Mouse (Mus musculus): ENCODE data around the gene Avpr1a. TPM values are rescaled to one million over a fixed set of nuclear protein-coding genes. Genes with fewer than 3 reads are reported as not detected.

The Avpr1a gene
- 0.47 and 0.49 TPM in 2 replicates for polyA plus RNA-seq (2014; fragmentation: Nextera tagmentation; extraction: Ambion mirVana)

GRCm38 (mm10) chr10:122447861-122448716 lies at the start of gene Avpr1a:
Gene Avpr1a (plus strand): TSS chr10:122448499.
- H3K4me1 ChIP-seq (ENCODE audit: control insufficient read depth, insufficient read depth, low read length) = no peaks in the 10 kb centered on the region; the same call in 1 of the 2 replicates
- WGBS = 6% methylated on average over 34 of the region's 34 CpGs
- H3K27me3 ChIP-seq (ENCODE audit: control insufficient read depth, insufficient read depth, low read length) = peaks cover 29% of the 10 kb centered on the region
- H3K9ac ChIP-seq (ENCODE audit: low read length) = no peak within 1 kb of the TSS
- H3K36me3 ChIP-seq (ENCODE audit: control insufficient read depth, insufficient read depth, low read length) = no peaks in the 10 kb centered on the region
- peak within 1 kb of the TSS; percentile 36 for H3K4me3 ChIP-seq (ENCODE audit: low read depth, low read length)
- H3K27ac ChIP-seq (replicated peaks; ENCODE audit: low read depth, low read length) = no peak within 1 kb of the TSS
- H3K9me3 ChIP-seq (ENCODE audit: control insufficient read depth, low read length) = no peaks in the 10 kb centered on the region
- H3K4me2 ChIP-seq (ENCODE audit: low read depth, severe bottlenecking) = peak within 1 kb of the TSS; percentile 86
- ATAC-seq (ENCODE audit: insufficient number of reproducible peaks, low FRiP score, low TSS enrichment, low read depth) (peak; percentile 35), DNase-seq (ENCODE audit: low spot score) (peak; percentile 54)

GRCm38 (mm10) chr10:122402270-122402669 lies 46.0 kb upstream of the Avpr1a start:
- Histone ChIP-seq H3K27me3 (ENCODE audit: control insufficient read depth, insufficient read depth, low read length) (no peaks in the 10 kb centered on the region), H3K27ac (replicated peaks; ENCODE audit: low read depth, low read length) (no peak overlapping the region), H3K9me3 (ENCODE audit: control insufficient read depth, low read length) (no peaks in the 10 kb centered on the region), H3K9ac (ENCODE audit: low read length) (no peak overlapping the region), H3K4me2 (ENCODE audit: low read depth, severe bottlenecking) (no peak overlapping the region), H3K4me1 (ENCODE audit: control insufficient read depth, insufficient read depth, low read length) (no peaks in the 10 kb centered on the region), H3K4me3 (ENCODE audit: low read depth, low read length) (no peak overlapping the region), H3K36me3 (ENCODE audit: control insufficient read depth, insufficient read depth, low read length) (no peaks in the 10 kb centered on the region)
- ATAC-seq (ENCODE audit: insufficient number of reproducible peaks, low FRiP score, low TSS enrichment, low read depth) = no peak
- no peak for DNase-seq (ENCODE audit: low spot score)
- 50% methylated on average over 1 of the region's 1 CpGs for WGBS

- 41% methylated on average over 6 of the region's 6 CpGs for WGBS
Observed at GRCm38 (mm10) chr10:122406333-122406732, 42.0 kb upstream of the Avpr1a start.

GRCm38 (mm10) chr10:122408697-122409409 lies 39.4 kb upstream of the Avpr1a start:
- H3K27ac ChIP-seq (replicated peaks; ENCODE audit: low read depth, low read length) = no peak overlapping the region
- no peak for ATAC-seq (ENCODE audit: insufficient number of reproducible peaks, low FRiP score, low TSS enrichment, low read depth)
- H3K4me1 ChIP-seq (ENCODE audit: control insufficient read depth, insufficient read depth, low read length) = no peaks in the 10 kb centered on the region
- no peak overlapping the region for H3K4me2 ChIP-seq (ENCODE audit: low read depth, severe bottlenecking)
- no peak overlapping the region for H3K4me3 ChIP-seq (ENCODE audit: low read depth, low read length)
- 88% methylated on average over 7 of the region's 7 CpGs for WGBS
- no peaks in the 10 kb centered on the region for H3K36me3 ChIP-seq (ENCODE audit: control insufficient read depth, insufficient read depth, low read length)
- H3K9me3 ChIP-seq (ENCODE audit: control insufficient read depth, low read length) = no peaks in the 10 kb centered on the region
- H3K27me3 ChIP-seq (ENCODE audit: control insufficient read depth, insufficient read depth, low read length) = no peaks in the 10 kb centered on the region
- no peak overlapping the region for H3K9ac ChIP-seq (ENCODE audit: low read length)
- no peak for DNase-seq (ENCODE audit: low spot score)

More at GRCm38 (mm10) chr10:122406333-122406732, 42.0 kb upstream of the Avpr1a start:
- H3K9ac ChIP-seq (ENCODE audit: low read length) = no peak overlapping the region
- H3K36me3 ChIP-seq (ENCODE audit: control insufficient read depth, insufficient read depth, low read length) = no peaks in the 10 kb centered on the region
- no peak overlapping the region for H3K4me3 ChIP-seq (ENCODE audit: low read depth, low read length)
- H3K4me1 ChIP-seq (ENCODE audit: control insufficient read depth, insufficient read depth, low read length) = no peaks in the 10 kb centered on the region
- peak; percentile 57; the same call in 1 of the 2 replicates for ATAC-seq (ENCODE audit: insufficient number of reproducible peaks, low FRiP score, low TSS enrichment, low read depth)
- no peaks in the 10 kb centered on the region for H3K27me3 ChIP-seq (ENCODE audit: control insufficient read depth, insufficient read depth, low read length)
- no peak for DNase-seq (ENCODE audit: low spot score)
- H3K4me2 ChIP-seq (ENCODE audit: low read depth, severe bottlenecking) = no peak overlapping the region
- H3K9me3 ChIP-seq (ENCODE audit: control insufficient read depth, low read length) = no peaks in the 10 kb centered on the region
- no peak overlapping the region for H3K27ac ChIP-seq (replicated peaks; ENCODE audit: low read depth, low read length)

GRCm38 (mm10) chr10:122410791-122411190 lies 37.5 kb upstream of the Avpr1a start:
- H3K4me1 ChIP-seq (ENCODE audit: control insufficient read depth, insufficient read depth, low read length) = no peaks in the 10 kb centered on the region
- no peak overlapping the region for H3K4me2 ChIP-seq (ENCODE audit: low read depth, severe bottlenecking)
- H3K27ac ChIP-seq (replicated peaks; ENCODE audit: low read depth, low read length) = no peak overlapping the region
- no peak overlapping the region for H3K4me3 ChIP-seq (ENCODE audit: low read depth, low read length)
- DNase-seq (ENCODE audit: low spot score) = no peak
- H3K9ac ChIP-seq (ENCODE audit: low read length) = no peak overlapping the region
- H3K9me3 ChIP-seq (ENCODE audit: control insufficient read depth, low read length) = no peaks in the 10 kb centered on the region
- no peaks in the 10 kb centered on the region for H3K36me3 ChIP-seq (ENCODE audit: control insufficient read depth, insufficient read depth, low read length)
- H3K27me3 ChIP-seq (ENCODE audit: control insufficient read depth, insufficient read depth, low read length) = no peaks in the 10 kb centered on the region
- WGBS = 37% methylated on average over 2 of the region's 2 CpGs
- ATAC-seq (ENCODE audit: insufficient number of reproducible peaks, low FRiP score, low TSS enrichment, low read depth) = no peak

GRCm38 (mm10) chr10:122432690-122433089 lies 15.6 kb upstream of the Avpr1a start:
- 56% methylated on average over 4 of the region's 4 CpGs for WGBS
- no peak overlapping the region for H3K27ac ChIP-seq (replicated peaks; ENCODE audit: low read depth, low read length)
- no peak for ATAC-seq (ENCODE audit: insufficient number of reproducible peaks, low FRiP score, low TSS enrichment, low read depth)

GRCm38 (mm10) chr10:122447275-122447674 lies 1.0 kb upstream of the Avpr1a start:
- Histone ChIP-seq H3K27me3 (ENCODE audit: control insufficient read depth, insufficient read depth, low read length) (peaks cover 29% of the 10 kb centered on the region), H3K27ac (replicated peaks; ENCODE audit: low read depth, low read length) (no peak overlapping the region), H3K36me3 (ENCODE audit: control insufficient read depth, insufficient read depth, low read length) (no peaks in the 10 kb centered on the region), H3K4me3 (ENCODE audit: low read depth, low read length) (no peak overlapping the region), H3K9ac (ENCODE audit: low read length) (no peak overlapping the region), H3K4me2 (ENCODE audit: low read depth, severe bottlenecking) (no peak overlapping the region), H3K9me3 (ENCODE audit: control insufficient read depth, low read length) (no peaks in the 10 kb centered on the region), H3K4me1 (ENCODE audit: control insufficient read depth, insufficient read depth, low read length) (no peaks in the 10 kb centered on the region; the same call in 1 of the 2 replicates)
- DNase-seq (ENCODE audit: low spot score) (peak; percentile 84), ATAC-seq (ENCODE audit: insufficient number of reproducible peaks, low FRiP score, low TSS enrichment, low read depth) (no peak)
- 36% methylated on average over 5 of the region's 10 CpGs for WGBS

More at GRCm38 (mm10) chr10:122432690-122433089, 15.6 kb upstream of the Avpr1a start:
- Histone ChIP-seq H3K9me3 (ENCODE audit: control insufficient read depth, low read length) (no peaks in the 10 kb centered on the region), H3K36me3 (ENCODE audit: control insufficient read depth, insufficient read depth, low read length) (no peaks in the 10 kb centered on the region), H3K27me3 (ENCODE audit: control insufficient read depth, insufficient read depth, low read length) (no peaks in the 10 kb centered on the region), H3K4me1 (ENCODE audit: control insufficient read depth, insufficient read depth, low read length) (no peaks in the 10 kb centered on the region), H3K9ac (ENCODE audit: low read length) (no peak overlapping the region), H3K4me2 (ENCODE audit: low read depth, severe bottlenecking) (no peak overlapping the region), H3K4me3 (ENCODE audit: low read depth, low read length) (no peak overlapping the region)
- no peak for DNase-seq (ENCODE audit: low spot score)
